Mouse (Mus musculus) ovary, postnatal 36 days (tissue): ENCODE measurements at regions not wholly inside any gene's neighbourhood (a gene's known extent, or its start where the extent isn't known, plus 50 kb on each side); places are given as distances from the start of the nearest gene placed in this dataset.

Experiments used
- DNase-seq: peaks from one replicate; pipeline ENCODE4 v3.0.0; 2022; ENCODE audit warnings: low spot score, mixed read lengths

DNA sequence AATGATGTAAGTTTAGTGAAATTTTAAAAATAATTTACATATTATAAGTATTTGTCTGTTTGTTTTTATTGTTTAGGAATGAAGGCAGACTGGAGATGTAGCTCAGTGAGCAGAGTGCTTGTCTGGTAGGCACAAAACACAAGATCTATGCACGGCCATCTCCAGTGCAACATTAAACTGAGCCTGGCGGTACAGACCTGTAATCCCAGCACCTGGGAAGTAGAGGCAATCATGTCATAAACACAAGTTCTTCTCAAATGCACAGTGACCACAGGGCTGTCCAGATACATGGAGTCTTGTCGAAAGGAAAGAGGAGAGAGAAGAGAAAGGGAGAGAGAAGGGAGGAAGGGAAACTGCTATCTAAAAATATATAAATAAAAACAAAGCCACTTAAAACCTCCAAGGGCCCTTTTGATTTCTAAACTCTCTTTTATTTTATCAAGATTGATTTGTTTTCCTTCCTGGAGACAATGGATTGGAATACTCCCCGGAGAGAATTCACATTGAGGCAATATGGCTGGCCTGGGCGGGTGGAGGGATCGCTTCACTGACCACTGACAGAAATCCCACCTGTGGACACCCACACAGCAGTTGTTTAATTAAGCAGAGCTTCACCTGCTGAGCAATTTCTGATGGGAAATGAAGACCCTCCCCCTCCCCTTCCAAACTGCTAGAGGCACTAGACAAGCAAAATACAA, 215.6 kb upstream of the Tll1 start:
- no peak for DNase-seq

DNA sequence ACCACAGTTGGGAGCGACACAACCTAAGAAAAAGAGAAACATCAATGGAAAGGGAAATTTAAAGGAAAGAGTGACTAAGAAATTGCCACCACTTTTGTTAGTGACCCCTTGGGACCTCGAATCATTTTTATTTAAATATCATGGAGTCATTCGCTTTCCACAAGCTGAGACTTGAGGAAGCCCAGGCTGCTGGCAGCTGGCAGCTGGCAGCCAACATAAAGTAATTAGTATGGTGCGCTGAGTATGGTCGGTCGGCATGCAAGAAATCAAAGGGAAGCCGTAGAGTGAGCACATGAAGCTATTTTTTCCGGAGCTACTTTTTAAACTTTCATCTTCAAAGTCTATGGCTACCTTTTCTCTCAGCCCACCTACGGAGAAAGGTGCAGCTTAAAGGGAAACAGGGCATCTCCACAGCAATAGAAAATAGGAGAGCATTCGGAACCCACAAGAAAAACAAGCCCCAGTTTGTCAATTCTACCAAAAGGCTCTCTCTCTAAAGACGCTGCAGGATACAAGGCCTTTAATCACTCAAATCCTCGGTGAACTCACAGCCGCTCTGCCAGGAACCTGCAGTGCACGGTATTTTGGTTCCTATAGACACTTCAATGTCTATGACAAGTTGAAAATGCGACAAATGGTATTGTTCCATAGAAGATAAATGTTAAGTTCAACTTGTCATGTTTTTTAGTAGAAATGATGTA, 206.6 kb upstream of the Tll1 start:
- DNase-seq: no peak

DNA sequence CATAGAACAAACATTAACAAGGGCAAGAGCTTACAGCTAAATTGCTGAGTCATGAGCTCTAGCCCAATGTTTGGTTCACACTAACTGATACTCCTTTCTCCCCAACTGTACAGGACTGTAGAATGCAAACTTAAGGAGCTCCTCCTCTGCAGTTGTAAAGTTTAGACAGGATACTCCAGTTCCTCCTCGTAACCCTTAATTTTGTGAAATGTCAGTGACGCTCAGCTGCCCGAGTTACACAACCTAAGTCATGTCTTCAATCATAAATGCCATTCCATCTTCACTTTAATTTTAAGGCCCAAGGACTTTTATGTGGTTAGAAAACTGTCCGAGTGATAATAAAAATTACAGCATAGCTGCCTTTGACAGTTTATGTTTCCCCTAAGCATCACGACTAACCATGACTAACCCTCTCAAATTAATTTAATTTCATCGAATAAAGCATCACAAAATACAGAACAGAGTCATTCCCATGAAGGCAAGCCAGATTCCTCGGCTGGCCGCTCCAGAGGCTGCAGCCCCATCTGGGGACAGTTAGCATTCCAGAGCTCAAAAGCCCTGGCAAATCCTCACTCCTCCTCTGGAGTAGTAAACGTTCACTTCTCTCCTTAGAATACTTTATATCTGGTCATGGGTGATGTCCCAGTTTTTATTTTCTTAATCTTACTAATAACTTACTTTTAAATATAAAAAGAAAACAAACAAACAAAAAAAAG, 200.9 kb upstream of the Tll1 start:
- no peak for DNase-seq

DNA sequence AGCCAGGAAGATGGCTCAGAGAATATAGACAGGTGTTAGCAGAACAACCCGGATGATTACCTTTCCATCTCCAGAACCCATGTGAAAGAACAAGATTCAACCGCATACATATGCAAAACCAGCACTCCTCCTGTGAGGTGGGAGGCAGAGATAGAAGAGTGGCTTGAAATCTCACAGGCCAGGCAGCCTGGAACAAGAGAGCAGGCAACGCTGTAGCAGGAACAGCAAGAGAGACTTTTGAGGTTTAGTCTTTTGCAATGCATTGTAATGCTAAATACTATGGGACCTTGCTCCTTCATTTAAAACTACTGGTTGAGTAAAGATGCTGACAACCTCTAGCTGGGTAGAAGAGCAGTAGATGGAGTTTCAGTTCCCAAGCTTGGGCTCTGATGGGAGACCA, 193.5 kb upstream of the Tll1 start:
- DNase-seq: no peak

DNA sequence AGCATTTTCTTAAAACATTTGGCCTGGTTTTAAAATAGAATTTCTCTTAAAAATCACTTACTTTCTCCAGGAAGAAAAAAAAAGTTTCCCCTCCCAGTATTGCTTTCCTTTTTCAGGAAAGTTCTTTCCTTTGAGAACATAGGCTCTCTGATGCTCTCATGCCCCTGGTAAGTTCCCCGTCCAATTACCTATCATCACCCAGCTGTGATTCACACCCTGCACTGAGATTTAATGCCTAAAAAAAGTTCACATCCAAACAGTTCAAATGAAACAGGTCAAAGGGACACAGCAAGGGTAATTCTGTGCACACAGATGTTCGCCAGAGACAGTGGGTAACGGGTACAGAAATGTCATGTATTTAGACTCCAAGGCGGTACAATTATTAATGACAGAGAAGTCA, 191.8 kb upstream of the Tll1 start:
- no peak for DNase-seq

DNA sequence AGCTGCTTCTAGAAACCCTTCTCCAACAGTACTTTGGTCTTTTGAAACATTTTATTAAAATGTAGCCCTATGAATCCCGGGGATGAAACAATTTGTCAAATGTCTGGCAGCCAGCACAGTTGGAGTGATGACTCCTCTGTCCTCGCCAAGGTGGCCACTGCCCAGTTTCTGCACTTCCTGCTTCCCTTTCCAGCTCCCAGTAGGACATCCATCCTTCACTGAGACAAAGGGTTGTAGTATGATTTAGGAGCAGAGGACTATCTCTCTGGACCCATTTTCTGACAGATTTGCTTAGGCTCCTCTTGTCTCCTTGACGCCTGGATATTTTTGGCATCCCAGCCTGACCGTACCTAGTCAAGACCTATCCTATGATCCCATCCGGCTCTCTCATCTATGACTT, 189.7 kb upstream of the Tll1 start:
- no peak for DNase-seq

DNA sequence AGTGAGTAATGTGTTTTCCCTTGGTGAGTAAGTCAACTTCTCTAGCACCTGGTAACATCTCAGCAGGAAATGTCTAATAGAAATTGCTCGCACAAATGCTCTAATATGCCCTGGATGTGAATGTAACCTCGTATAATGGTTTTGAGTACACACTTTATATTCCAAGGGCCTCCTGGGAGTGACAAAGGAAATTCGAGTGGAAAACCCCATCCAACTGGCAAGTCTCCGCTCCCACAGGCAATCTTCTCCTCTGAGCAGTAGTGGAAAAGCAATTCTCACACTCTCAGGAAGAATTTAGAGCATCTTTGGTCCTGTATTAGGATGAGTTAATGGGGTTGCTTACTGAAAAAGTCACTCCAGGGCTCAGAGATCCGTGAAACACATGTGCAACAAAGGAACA, 183.4 kb upstream of the Tll1 start:
- no peak for DNase-seq

DNA sequence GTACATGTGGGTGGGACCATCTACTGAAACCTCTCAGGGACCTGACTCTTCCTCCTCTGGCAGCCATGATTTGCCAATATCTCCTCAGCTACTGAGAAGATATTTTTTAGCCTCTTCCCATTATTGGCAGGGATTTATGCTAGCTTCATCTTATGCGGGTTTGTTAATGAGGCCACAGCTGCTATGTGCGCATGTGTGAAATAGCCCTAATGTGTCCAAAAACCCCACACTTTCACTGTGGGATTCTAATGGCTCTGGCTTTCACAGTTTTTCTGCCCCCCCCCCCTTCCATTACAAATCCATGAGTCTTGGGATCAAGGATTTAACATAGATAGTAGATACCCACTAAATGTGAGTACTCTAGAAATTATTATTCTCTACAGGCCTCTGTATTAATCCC, 182.2 kb upstream of the Tll1 start:
- no peak for DNase-seq

DNA sequence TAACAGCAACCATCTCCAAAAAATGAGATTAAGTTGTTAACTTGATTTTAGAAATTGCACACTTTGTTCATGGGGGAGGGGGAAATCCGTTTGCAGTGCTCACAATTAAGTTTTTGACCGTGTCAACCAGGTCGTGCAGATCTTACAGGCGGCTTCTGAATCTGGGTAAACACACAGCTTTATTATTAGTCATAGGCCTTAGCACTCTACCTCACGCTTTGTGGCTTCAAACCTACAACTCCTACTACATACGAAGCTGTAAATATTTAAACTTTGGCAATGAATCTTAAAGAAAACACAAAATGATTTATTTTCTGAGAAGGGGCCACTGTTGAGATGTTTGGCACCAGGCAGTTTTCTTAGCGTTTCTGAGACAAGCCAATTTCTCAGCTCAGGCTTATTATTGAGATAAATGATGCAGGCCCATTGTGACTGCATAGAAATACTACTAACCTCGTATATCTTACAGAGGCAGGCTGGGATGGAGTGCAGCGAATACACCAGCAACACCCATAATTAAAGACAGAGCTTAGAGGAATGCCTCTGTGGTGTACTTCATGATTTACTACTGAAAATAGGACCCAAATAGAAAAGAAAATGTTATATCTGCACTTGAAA, 173.8 kb upstream of the Tll1 start:
- DNase-seq: no peak

DNA sequence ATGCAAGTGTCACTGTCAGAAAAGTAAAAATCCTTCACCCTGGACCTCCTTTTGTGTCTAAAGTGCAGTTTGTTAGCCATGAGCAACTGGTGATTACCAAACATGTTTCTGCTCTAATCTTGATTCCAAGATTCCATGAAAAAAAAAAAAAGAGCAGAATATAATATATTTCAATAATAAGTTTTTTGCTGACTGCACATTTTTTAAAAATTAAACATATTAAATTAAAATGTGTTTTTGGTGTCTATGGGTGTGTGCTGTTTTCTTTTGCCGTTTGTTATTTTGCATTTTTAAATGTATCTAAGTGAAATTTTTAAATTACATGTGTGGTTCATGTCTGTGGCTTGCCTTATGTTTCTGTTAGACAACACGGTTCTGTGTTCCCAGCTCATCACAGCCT, 171.8 kb upstream of the Tll1 start:
- DNase-seq: no peak

DNA sequence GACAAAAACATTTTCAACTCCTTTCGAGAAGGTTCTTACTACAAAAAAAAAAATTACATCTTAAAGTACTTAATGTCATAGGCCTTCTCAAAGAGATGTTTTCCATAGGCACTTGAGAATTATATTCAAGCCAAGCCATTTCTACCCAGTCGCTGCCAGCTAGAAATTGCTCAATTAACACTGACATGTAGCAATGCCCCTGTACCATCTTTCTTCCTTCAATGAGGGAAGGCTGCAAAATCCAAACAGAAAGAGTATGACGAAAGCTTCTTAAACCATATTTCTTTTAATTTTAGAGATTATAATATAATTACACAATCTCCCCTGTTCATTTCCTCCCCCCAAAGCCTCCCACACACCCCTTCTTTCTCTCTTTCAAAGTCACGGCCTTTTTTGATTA, 169.4 kb upstream of the Tll1 start:
- no peak for DNase-seq

DNA sequence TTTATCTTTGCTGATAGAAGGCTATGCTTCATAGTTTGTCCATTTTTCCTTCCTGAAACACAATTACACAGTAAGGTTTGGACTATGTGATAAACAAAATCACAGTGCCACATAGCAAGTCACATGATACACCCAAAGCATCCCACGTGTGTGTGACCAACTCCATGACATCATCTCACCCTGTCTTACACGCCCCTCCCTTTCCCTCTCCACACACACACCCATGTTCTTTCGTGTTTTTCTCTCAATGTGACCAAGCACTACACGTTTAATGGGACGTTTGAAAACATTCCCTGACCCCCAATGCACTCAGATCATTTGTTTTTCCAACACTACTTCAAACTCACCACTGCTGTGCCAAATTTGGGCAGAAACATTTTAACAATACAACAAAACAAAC, 168.9 kb upstream of the Tll1 start:
- no peak for DNase-seq

DNA sequence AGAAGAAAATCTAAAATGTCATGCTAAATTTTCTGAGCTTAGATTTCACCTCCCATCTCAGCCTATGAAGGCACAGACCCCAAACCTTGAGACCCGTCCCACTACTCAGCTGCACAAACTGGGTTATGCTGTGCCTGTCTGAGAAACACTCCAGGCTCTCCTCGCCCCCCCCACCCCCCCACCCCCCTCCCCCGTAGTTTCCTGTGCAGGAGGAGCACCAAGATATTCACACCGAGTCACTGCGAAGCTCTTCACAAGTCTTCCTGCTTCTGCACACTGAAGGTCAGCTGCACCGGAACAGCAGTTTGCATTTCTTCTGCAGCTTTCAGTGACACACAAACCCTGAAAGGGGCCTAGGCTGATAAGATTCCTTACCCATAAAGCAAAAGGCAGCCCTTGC, 163.9 kb upstream of the Tll1 start:
- peak; percentile 6 for DNase-seq

DNA sequence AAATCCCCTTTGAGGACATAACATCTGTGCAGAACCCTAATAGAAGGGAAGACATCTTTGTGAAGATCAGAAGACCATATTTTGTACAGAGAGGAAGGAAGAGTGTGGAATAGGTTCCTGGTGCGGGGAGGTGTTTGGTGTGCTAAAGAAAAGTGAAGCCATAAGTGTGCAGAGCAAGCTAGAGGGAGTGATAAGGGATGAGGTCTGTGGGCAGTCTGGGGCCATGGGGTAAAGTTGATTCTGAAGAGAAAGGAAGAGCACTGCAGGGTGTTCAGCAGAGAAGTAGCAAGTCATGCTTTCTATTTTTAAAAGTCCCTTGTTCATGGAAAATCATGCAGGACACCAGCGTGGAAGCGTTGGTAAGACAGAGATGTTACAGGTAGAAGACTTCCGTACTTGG, 161.8 kb upstream of the Tll1 start:
- DNase-seq: no peak

DNA sequence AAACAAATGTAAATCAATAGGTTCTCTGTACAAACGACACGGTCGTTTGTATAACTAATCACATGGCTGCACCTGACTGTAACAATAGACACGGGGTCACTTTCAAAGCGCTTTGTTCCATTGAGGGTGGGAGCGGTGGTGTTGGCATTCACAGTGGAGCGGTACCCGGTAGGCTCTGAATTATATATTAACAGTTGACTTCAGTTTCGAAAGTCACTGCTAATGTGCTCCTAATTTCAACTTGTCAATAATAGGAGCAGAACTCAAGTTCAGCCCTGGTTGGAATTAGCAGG, 160.8 kb upstream of the Tll1 start:
- DNase-seq: no peak

DNA sequence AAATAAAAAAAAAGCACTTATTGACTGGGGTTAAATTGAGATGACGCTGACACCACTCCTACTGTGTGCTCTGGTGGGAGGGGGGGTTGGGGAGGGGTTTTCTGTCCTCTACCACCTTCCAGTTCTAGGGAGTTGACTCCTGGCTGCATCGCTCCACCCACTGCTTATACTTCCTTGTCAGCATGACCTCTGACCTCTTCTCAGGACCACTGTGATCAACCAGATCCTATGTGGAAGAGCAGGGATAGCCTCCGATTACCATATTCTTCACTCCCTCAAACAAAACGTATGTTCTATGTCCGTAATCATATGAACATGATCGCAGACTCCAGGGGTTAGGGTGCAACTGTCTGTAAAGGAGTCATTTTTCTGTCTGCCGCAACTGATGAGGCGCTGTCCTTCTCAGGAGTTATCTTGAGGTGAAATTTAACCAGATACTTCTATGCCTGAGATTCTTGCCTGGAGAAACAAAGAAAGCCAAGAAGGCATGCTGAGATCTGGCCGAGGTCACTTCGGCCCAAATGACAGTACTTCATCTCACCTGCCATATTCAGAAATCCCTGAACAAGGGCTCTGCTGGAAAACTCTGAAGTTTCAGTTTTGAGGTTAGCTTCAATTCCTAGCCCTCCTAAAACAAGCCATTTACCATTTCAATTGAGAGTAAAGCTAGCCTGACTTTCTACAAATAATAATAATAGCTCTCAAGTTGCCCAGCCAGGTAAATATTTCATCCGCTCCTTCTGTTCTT, 160.3 kb upstream of the Tll1 start:
- DNase-seq: no peak

DNA sequence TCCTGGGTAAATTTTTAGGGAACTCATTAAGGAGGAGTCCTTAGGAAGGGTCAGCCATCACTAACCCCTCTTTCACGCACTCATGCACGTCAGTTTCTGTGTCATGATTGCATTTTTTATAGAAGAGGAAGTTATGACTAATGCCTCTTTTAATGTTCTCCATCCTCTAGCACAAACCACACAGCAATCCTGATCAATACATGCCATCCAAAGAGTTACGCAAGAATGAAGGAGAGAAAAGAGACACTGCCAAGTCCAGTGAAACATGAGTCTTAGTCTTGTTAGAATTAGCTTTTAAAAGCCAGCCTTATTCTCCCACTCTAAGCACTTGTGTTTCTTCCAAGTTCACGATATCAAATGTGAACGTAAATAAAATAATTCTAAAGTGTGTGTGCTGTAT, 151.0 kb upstream of the Tll1 start:
- no peak for DNase-seq

DNA sequence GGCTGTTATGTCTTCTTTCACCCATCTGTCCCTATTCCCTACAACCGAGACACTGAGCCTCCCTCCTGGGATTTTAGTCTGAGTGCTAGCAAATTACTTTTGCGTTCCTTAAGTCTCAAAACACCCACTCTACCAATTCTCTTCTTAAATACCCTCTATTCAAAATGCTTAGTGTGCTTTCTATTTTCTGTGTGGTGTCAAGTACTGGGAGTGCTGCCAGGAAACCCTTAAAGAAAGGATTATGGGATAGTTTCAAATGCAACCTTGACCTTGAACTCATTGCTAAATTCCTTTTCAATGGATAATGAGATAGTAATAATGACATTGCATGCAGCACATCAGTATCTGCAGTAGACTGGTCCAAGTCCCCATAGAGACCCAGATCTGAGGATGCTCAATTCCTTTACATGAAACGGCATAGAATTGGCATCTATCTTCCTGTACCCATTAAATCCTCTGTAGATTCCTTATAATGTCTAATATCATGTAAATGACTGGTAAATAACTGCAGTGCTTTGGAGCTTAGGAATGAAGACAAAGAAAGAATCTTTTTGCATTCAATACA, 142.1 kb upstream of the Tll1 start:
- DNase-seq: no peak

DNA sequence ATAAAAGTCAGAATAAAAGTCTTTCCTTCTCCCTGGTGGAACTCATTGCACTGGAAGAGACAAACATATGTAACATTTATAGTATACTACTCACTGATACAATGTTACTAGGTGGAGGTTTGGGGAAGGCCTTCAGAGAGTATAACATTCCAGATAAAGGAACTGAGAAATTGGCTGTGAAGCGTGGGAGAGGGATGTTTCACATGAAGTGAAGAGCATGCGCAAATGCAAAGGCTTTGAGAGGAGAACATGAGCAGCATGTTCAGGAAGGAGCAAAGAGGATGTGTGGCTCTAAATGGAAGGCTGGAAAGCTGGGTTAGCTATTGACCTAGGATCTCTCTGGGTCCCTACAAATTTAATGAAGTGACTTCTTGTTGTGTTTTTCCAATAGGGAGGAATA, 141.4 kb upstream of the Tll1 start:
- DNase-seq: no peak

DNA sequence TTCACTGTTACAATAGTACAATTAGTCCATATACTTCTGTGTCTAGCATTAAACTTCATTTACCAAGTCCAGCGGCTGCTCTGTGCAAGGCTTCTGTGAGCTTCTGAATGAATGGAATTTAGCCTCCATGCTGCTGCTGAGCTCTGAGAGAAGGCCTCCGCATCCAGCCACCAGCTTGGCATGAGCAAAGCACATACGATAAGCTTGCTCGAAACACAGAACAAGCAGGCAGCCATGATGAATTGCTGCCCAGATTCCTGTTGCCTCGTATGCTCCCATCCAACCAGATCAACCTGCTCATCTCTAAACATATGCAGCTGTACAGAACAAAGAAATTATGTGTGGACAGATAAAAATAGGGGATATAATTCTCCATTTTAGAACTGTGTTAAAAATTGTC, 140.4 kb upstream of the Tll1 start:
- no peak for DNase-seq

DNA sequence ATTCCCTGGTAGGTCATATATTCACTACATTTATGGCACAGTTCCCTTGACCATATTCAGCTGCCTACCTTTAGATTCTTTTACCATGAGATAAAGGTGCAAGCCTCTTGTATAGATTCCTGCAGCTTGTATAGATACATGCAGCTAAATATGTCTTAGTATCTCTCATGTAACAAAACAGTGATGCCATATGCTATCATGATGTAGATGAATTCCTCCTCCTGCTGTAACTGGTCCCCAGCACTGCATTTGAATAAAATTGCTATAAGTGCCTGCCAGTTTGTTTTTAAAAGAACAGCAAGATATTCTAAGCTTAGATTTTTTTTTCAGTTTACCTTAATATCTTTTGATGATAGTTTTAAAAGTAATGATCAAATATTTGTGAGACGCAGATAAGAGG, 138.9 kb upstream of the Tll1 start:
- no peak for DNase-seq

DNA sequence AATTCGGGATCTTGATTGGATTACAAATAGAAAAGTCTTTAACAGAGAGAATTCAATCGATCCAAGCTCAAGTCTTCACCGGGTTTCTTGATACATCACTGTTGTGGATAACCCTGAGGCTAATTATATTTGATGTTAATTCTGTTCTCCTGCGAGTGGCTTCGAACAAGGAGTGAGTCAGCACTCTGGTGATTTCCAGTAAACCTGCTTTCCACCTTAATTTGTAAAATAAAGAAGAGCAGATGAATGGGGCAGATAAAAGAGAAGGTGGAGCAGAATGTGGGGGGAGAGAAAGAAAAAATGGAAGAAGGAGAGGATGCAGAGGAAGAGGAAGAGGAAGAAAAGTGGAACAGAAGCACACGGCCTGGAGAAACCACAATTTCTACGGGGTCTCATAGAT, 137.5 kb upstream of the Tll1 start:
- no peak for DNase-seq
